Mouse (Mus musculus): ENCODE results near the gene Pagr1a. TPM values are rescaled to one million over a fixed set of nuclear protein-coding genes. Genes with fewer than 3 reads are reported as not detected.

Pagr1a gene
- polyA plus RNA-seq, 1 experiment from 2014 or later = 82.7 TPM

DNA sequence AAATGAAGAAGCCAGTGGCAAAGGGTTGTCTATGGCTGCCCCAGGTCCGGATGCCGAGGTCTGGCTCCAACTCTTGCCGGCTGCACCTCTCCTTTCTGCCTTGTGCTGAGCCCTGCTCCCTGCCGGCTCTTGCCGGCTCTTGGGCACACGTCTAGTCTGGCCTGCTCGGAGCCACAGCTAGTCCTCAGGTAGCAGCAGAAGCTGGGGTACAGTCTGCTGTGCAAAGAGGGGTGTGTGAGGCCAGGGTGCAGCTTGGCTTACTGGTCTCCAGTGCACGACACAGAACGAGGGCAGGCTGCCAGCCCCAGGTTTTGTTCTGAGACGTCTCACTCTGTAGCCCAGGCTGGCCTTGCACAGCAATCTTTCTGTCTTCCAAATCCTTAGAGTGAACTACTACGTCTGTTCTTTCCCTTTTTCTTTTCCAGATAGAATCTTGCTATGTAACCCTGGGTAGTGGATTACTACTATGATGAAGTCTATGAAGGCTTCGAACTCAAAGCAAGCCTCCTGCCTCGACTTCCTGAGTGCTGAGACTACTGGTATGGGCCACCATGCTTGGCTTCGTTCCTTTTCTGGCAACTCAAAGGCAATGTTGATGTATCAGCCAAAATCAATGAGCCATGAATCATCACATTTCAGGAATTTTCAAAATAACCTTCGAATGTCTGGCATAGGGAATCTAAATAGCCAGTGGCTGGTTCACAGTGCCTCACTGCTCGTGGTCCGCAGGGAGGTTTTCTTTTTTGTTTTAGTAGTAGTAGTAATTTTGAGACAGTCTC lies 7.7 kb downstream of the Pagr1a start:
- H3K27ac ChIP-seq (ENCODE audit: low read length) = peak overlapping the region; percentile 95
- no peaks in the 10 kb centered on the region for H3K9me3 ChIP-seq (ENCODE audit: control insufficient read depth, low read length)
- 0 out of 2 replicates have a peak overlapping the region, but pooled peaks have one; percentile 15 for H3K4me2 ChIP-seq (ENCODE audit: low read depth, low read length)
- 80% methylated on average over 17 of the region's 17 CpGs for WGBS
- H3K27me3 ChIP-seq (replicated peaks; ENCODE audit: control insufficient read depth, insufficient read depth, low read length) = no peaks in the 10 kb centered on the region
- peaks cover 3% of the 10 kb centered on the region; the same call in 1 of the 2 replicates for H3K36me3 ChIP-seq (ENCODE audit: control insufficient read depth, insufficient read depth, low read length)
- peak; percentile 24 for ATAC-seq
- H3K4me1 ChIP-seq (ENCODE audit: control insufficient read depth, insufficient read depth, low read length) = peaks cover 22% of the 10 kb centered on the region
- peak overlapping the region; percentile 49 for H3K9ac ChIP-seq (ENCODE audit: low read depth, low read length)
- H3K4me3 ChIP-seq (ENCODE audit: low read length) = no peak overlapping the region

DNA sequence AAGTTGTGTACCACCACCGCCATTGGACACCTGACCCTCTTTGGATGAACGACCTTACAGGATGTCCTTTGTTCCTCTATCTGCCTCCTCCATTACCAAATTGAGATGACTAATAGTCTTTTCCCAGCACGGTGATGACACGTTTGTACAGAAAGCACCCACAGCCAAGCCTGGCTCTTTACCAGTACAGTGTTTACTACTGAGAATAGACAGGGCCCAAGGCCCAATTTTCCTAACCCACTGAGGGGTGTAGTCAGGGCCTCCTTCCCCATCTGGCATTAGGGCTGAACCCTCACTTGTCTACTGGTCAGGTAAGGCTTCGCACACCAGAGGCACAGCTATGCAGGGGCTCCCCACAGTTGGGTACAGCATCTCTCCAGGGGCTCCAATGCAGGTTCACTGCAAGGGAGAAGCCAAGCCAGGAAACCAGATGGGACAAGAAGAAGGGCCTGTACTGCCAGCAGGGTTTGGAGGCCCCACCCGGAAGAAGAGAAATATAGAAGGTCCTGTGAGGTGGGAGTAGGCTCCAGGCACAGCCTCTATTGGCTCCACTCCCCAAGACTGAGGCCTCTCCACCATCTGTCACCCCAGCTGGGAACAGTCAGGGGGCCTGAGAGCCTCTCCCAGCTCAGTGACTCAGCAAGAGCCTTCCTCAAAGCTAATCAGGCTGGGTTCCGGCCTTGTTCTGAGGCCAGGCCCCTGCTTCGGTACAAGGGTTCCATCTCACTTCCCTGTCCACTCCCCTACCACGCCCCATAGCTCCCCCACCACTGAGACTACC lies 8.7 kb downstream of the Pagr1a start:
- Histone ChIP-seq H3K27me3 (replicated peaks; ENCODE audit: control insufficient read depth, insufficient read depth, low read length) (no peaks in the 10 kb centered on the region), H3K4me2 (ENCODE audit: low read depth, low read length) (peak overlapping the region; percentile 13; the same call in 1 of the 2 replicates), H3K9ac (ENCODE audit: low read depth, low read length) (peak overlapping the region; percentile 49), H3K9me3 (ENCODE audit: control insufficient read depth, low read length) (no peaks in the 10 kb centered on the region), H3K4me3 (ENCODE audit: low read length) (0 out of 2 replicates have a peak overlapping the region, but pooled peaks have one; percentile 4), H3K36me3 (ENCODE audit: control insufficient read depth, insufficient read depth, low read length) (peaks cover 3% of the 10 kb centered on the region; the same call in 1 of the 2 replicates), H3K4me1 (ENCODE audit: control insufficient read depth, insufficient read depth, low read length) (peaks cover 22% of the 10 kb centered on the region), H3K27ac (ENCODE audit: low read length) (peak overlapping the region; percentile 95)
- 32% methylated on average over 9 of the region's 9 CpGs for WGBS
- ATAC-seq = peak; percentile 96

DNA sequence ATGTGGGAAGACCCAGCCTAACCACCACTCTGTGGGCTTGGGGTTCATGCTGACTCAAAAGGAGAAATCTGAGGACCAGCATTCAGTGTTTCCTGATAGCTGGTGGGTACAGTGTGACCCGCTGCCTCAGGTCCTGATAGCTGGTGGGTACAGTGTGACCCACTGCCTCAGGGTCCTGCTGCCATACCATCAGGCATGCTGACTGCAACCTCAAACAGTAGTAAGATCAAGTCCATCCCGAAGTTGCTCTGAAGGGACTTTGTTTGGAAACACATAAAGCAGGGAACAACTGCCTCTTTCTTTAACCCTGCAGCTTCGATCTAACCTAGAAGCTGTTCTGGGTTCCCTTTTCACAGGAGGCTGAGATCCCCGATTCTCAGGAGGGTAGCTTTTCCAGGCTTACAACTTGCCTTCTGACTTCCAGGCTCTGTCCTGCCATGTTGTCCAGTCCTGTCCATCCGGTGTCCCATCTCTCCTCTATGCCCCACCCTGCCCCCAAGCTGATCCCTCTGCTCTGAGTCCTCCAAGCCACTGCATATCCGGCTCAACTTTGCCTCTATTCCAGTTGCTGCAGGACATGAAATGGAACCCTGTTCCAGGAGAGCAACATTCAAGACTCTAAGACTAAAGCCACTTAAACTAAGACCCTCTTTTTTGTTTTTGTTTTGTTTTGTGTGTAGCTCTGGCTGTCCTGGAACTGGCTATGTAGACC lies 9.7 kb downstream of the Pagr1a start:
- no peaks in the 10 kb centered on the region for H3K36me3 ChIP-seq (ENCODE audit: control insufficient read depth, insufficient read depth, low read length)
- H3K4me2 ChIP-seq (ENCODE audit: low read depth, low read length) = no peak overlapping the region
- H3K4me1 ChIP-seq (ENCODE audit: control insufficient read depth, insufficient read depth, low read length) = peaks cover 22% of the 10 kb centered on the region
- H3K4me3 ChIP-seq (ENCODE audit: low read length) = no peak overlapping the region
- H3K9ac ChIP-seq (ENCODE audit: low read depth, low read length) = no peak overlapping the region
- WGBS = 85% methylated on average over 6 of the region's 6 CpGs
- ATAC-seq = no peak
- peak overlapping the region; percentile 95; the same call in 1 of the 2 replicates for H3K27ac ChIP-seq (ENCODE audit: low read length)
- H3K27me3 ChIP-seq (replicated peaks; ENCODE audit: control insufficient read depth, insufficient read depth, low read length) = no peaks in the 10 kb centered on the region
- H3K9me3 ChIP-seq (ENCODE audit: control insufficient read depth, low read length) = no peaks in the 10 kb centered on the region

DNA sequence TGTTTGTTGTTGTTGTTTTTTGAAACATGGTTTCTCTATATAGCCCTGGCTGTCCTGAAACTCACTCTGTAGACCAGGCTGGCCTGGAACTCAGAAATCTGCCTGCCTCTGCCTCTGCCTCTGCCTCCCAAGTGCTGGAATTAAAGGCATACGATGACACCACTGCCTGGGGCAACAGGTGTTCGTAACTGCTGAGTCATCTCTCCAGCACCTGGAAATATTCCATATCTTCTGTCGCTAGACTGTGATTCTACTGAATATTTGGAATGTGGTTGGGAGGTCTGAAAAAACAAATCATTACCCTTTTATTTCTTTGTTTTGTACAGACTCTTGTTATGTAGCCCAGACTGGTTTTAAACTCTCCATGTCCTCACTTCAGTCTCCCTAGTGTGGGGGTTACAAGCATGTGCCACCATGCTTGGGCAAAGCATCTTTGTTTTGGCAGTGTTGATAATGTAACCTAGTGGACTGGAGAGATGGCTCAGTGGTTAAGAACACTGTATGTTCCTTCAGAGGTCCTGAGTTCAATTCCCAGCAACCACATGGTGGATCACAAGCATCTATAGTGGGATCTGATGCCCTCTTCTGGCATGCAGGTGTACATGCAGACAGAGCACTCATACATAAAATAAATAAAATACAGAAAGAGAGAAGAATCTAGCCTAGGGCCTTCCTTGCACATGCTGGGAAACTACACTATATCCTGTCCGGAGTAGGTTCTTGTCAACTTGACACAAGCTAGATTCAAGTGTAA lies 12.9 kb downstream of the Pagr1a start:
- Histone ChIP-seq H3K36me3 (ENCODE audit: control insufficient read depth, insufficient read depth, low read length) (no peaks in the 10 kb centered on the region), H3K9me3 (ENCODE audit: control insufficient read depth, low read length) (no peaks in the 10 kb centered on the region), H3K4me3 (ENCODE audit: low read length) (no peak overlapping the region), H3K4me2 (ENCODE audit: low read depth, low read length) (no peak overlapping the region; the same call in 1 of the 2 replicates), H3K27ac (ENCODE audit: low read length) (peak overlapping the region; percentile 5), H3K27me3 (replicated peaks; ENCODE audit: control insufficient read depth, insufficient read depth, low read length) (no peaks in the 10 kb centered on the region), H3K9ac (ENCODE audit: low read depth, low read length) (no peak overlapping the region), H3K4me1 (ENCODE audit: control insufficient read depth, insufficient read depth, low read length) (peaks cover 10% of the 10 kb centered on the region)
- WGBS = 72% methylated on average over 4 of the region's 4 CpGs
- ATAC-seq = no peak

DNA sequence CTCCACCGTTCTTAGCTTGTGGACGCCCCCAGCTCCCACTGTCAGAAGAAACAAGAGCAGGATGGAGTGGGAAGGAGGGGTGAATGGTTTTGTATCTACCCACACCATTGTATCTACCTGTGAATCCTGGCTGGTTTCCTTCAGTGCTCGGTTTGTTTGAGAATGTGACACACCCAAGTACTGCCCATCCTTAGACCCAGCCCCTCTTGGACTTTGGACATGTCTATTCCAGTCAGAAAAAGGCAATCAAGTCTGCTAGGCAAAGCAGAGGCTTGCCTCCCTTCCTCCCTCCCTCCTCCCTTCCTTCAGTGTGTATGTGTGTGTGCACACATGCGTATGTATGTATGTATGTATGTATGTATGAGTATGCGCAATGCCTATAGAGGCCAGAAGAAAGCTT lies 13.5 kb downstream of the Pagr1a start:
- no peaks in the 10 kb centered on the region for H3K36me3 ChIP-seq (ENCODE audit: control insufficient read depth, insufficient read depth, low read length)
- peak overlapping the region; percentile 60 for H3K27ac ChIP-seq (ENCODE audit: low read length)
- peak; percentile 77 for ATAC-seq
- H3K9ac ChIP-seq (ENCODE audit: low read depth, low read length) = no peak overlapping the region
- peak overlapping the region; percentile 35 for H3K4me2 ChIP-seq (ENCODE audit: low read depth, low read length)
- no peaks in the 10 kb centered on the region for H3K27me3 ChIP-seq (replicated peaks; ENCODE audit: control insufficient read depth, insufficient read depth, low read length)
- H3K9me3 ChIP-seq (ENCODE audit: control insufficient read depth, low read length) = no peaks in the 10 kb centered on the region
- WGBS = 67% methylated on average over 5 of the region's 5 CpGs
- peaks cover 5% of the 10 kb centered on the region for H3K4me1 ChIP-seq (ENCODE audit: control insufficient read depth, insufficient read depth, low read length)
- H3K4me3 ChIP-seq (ENCODE audit: low read length) = peak overlapping the region; percentile 16; the same call in 1 of the 2 replicates

DNA sequence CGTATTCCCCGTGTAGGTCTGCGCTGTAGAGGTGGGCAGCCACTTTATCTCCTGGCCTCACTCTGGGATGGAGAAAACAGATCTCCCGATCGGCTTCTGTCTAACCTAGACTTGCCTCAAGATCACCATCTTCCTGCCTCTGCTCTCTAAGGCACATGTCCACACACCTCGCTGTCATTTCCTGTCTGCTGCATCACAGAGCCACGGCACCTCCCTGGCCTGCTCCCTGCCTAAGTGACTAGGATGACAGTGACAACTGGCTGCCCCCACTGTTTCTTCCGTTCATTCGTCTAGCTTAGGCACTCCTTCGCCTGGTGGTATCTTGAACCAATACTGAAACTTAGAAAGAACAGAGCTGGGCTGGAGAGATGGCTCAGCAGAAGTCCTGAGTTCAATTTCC lies 17.6 kb downstream of the Pagr1a start:
- H3K27ac ChIP-seq (ENCODE audit: low read length) = no peak overlapping the region
- H3K36me3 ChIP-seq (ENCODE audit: control insufficient read depth, insufficient read depth, low read length) = peaks cover 12% of the 10 kb centered on the region
- no peaks in the 10 kb centered on the region for H3K4me1 ChIP-seq (ENCODE audit: control insufficient read depth, insufficient read depth, low read length)
- no peak for ATAC-seq
- no peak overlapping the region for H3K9ac ChIP-seq (ENCODE audit: low read depth, low read length)
- no peak overlapping the region for H3K4me2 ChIP-seq (ENCODE audit: low read depth, low read length)
- H3K9me3 ChIP-seq (ENCODE audit: control insufficient read depth, low read length) = no peaks in the 10 kb centered on the region
- no peaks in the 10 kb centered on the region for H3K27me3 ChIP-seq (replicated peaks; ENCODE audit: control insufficient read depth, insufficient read depth, low read length)
- no peak overlapping the region for H3K4me3 ChIP-seq (ENCODE audit: low read length)
- 75% methylated on average over 10 of the region's 10 CpGs for WGBS

DNA sequence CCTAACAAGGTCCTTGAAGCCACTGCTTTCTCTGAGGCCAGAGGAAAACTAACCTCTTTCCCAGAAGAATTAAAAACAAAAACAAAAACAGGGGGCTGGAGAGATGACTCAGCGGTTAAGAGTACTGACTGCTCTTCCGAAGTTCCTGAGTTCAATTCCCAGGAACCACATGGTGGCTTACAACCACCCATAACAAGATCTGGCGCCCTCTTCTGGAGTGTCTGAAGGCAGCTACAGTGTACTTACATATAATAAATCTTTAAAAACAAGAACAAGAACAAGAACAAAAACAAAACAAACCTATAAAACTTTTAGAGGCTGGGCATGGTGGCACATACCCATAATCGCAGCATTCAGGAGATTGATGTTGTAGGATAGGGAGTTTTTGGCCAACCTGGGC lies 20.7 kb downstream of the Pagr1a start:
- Histone ChIP-seq H3K27me3 (replicated peaks; ENCODE audit: control insufficient read depth, insufficient read depth, low read length) (no peaks in the 10 kb centered on the region), H3K4me1 (ENCODE audit: control insufficient read depth, insufficient read depth, low read length) (no peaks in the 10 kb centered on the region), H3K4me3 (ENCODE audit: low read length) (no peak overlapping the region), H3K9ac (ENCODE audit: low read depth, low read length) (no peak overlapping the region), H3K36me3 (ENCODE audit: control insufficient read depth, insufficient read depth, low read length) (peaks cover 12% of the 10 kb centered on the region), H3K4me2 (ENCODE audit: low read depth, low read length) (no peak overlapping the region), H3K27ac (ENCODE audit: low read length) (no peak overlapping the region), H3K9me3 (ENCODE audit: control insufficient read depth, low read length) (no peaks in the 10 kb centered on the region)
- ATAC-seq = no peak
- WGBS = 83% methylated on average over 4 of the region's 4 CpGs

DNA sequence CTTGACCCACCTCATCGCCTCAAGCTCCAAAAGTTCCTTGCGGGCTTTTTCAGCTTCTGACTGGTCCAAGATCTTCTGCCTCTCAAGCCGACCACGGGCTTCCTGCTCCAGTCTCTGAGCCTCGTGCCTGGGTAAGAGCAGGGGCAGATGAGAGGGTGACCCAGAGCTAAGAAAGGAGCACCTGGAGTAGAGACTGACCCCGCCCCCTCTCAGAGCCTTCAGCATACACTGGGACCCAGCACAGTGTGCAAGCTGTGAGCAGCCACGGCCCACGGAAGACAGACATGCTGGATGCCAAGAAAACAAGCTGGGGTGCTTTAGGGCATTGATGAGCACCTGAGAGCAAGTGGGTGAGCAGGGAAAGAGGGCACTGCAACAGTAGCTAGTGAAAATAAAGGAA lies 28.3 kb downstream of the Pagr1a start:
- Histone ChIP-seq H3K36me3 (ENCODE audit: control insufficient read depth, insufficient read depth, low read length) (no peaks in the 10 kb centered on the region), H3K27me3 (replicated peaks; ENCODE audit: control insufficient read depth, insufficient read depth, low read length) (no peaks in the 10 kb centered on the region), H3K4me1 (ENCODE audit: control insufficient read depth, insufficient read depth, low read length) (peaks cover 3% of the 10 kb centered on the region; the same call in 1 of the 2 replicates), H3K4me2 (ENCODE audit: low read depth, low read length) (no peak overlapping the region), H3K9me3 (ENCODE audit: control insufficient read depth, low read length) (no peaks in the 10 kb centered on the region), H3K9ac (ENCODE audit: low read depth, low read length) (no peak overlapping the region), H3K4me3 (ENCODE audit: low read length) (no peak overlapping the region), H3K27ac (ENCODE audit: low read length) (no peak overlapping the region)
- WGBS = 69% methylated on average over 8 of the region's 8 CpGs
- no peak for ATAC-seq

Measured in intestine, embryonic 16.5 days (tissue).